Mouse (Mus musculus) MEL (cell line): ENCODE results near the gene Sgca. TPM values are rescaled to one million over a fixed set of nuclear protein-coding genes. Genes with fewer than 3 reads are reported as not detected.

Source experiments
- DNase-seq: peaks from one replicate; pipeline ENCODE4 v3.0.0; 2011; ENCODE audit warnings: low read depth, low spot score
- H3K27ac ChIP-seq: 2 replicates; pipeline ENCODE4 v1.5.1; 2012; ENCODE audit warnings: low read depth, mild to moderate bottlenecking, control low read depth, low read length, moderate library complexity; ENCODE audit not compliant: control insufficient read depth
- H3K27me3 ChIP-seq, 2 experiments: fragments of 150-350 bp in 1 of 2; sonication (generic) in 1 of 2; 2 replicates each; pipeline ENCODE4 v1.6.1; 2012; ENCODE audit warnings: low read length in 2 of 2, mild to moderate bottlenecking in 2 of 2, improper control_type of control experiment in 1 of 2, moderate library complexity in 1 of 2; ENCODE audit not compliant: insufficient read depth in 2 of 2, control insufficient read depth in 1 of 2
- H3K36me3 ChIP-seq, 2 experiments: 2 replicates each; pipeline ENCODE4 v1.6.1; 2012 to 2014; ENCODE audit warnings: low read length in 2 of 2, improper control_type of control experiment in 1 of 2, inconsistent platforms in 1 of 2, mild to moderate bottlenecking in 1 of 2; ENCODE audit not compliant: insufficient read depth in 2 of 2, control insufficient read depth in 1 of 2
- H3K4me1 ChIP-seq, 2 experiments: fragments of 150-350 bp in 1 of 2; sonication (generic) in 1 of 2; 2 replicates each; pipeline ENCODE4 v1.6.1; 2012; ENCODE audit warnings: low read length in 2 of 2, improper control_type of control experiment in 1 of 2, mild to moderate bottlenecking in 1 of 2; ENCODE audit not compliant: insufficient read depth in 2 of 2, control insufficient read depth in 1 of 2
- H3K4me3 ChIP-seq, 2 experiments: fragments of 150-350 bp in 1 of 2; sonication (generic) in 1 of 2; 2 replicates each; pipeline ENCODE4 v1.5.1; 2012; ENCODE audit warnings: low read depth in 2 of 2, low read length in 2 of 2, mild to moderate bottlenecking in 2 of 2, moderate library complexity in 2 of 2, control low read depth in 1 of 2, improper control_type of control experiment in 1 of 2; ENCODE audit not compliant: control insufficient read depth in 1 of 2, insufficient read depth in 1 of 2
- H3K79me2 ChIP-seq: 2 replicates; pipeline ENCODE4 v1.6.1; 2012; ENCODE audit warnings: mild to moderate bottlenecking, low read length, moderate library complexity; ENCODE audit not compliant: control insufficient read depth, poor library complexity, insufficient read depth
- H3K9ac ChIP-seq: 2 replicates; pipeline ENCODE4 v1.6.1; 2012; ENCODE audit warnings: low read depth, mild to moderate bottlenecking, control low read depth, low read length, moderate library complexity; ENCODE audit not compliant: control insufficient read depth, poor library complexity, severe bottlenecking
- H3K9me3 ChIP-seq: fragments of 150-350 bp; sonication (generic); replicated peaks from 2 replicates; pipeline ENCODE4 v1.6.1; 2012; ENCODE audit warnings: mild to moderate bottlenecking, low read length, improper control_type of control experiment, moderate library complexity; ENCODE audit not compliant: insufficient read depth
- ELF1 ChIP-seq: IDR thresholded peaks from 2 replicates; pipeline ENCODE4 v1.6.1; 2014; ENCODE audit warnings: low read depth, mild to moderate bottlenecking, inconsistent platforms, low read length, improper control_type of control experiment, moderate library complexity
- EP300 ChIP-seq, 2 experiments: IDR thresholded peaks; 2 replicates each; pipeline ENCODE4 v1.6.1; 2011; ENCODE audit warnings: improper control_type of control experiment in 2 of 2, low read length in 2 of 2, low read depth in 1 of 2, mild to moderate bottlenecking in 1 of 2
- ETS1 ChIP-seq: IDR thresholded peaks from 2 replicates; pipeline ENCODE4 v1.6.1; 2012; ENCODE audit warnings: low read depth, mild to moderate bottlenecking, inconsistent platforms, low read length, improper control_type of control experiment, moderate library complexity
- GABPA ChIP-seq: IDR thresholded peaks from 2 replicates; pipeline ENCODE4 v1.6.1; 2012; ENCODE audit warnings: low read depth, mild to moderate bottlenecking, inconsistent platforms, low read length, improper control_type of control experiment, moderate library complexity
- HCFC1 ChIP-seq: IDR thresholded peaks from 2 replicates; pipeline ENCODE4 v1.6.1; 2012; ENCODE audit warnings: low read depth, mild to moderate bottlenecking, inconsistent platforms, low read length, improper control_type of control experiment, moderate library complexity
- JUND ChIP-seq: IDR thresholded peaks from 2 replicates; pipeline ENCODE4 v1.6.1; 2011; ENCODE audit warnings: low read depth, mild to moderate bottlenecking, improper control_type of control experiment, low read length
- KAT2A ChIP-seq: conservative IDR thresholded peaks from 2 replicates; pipeline ENCODE4 v1.6.1; 2012; ENCODE audit warnings: low read depth, low read length, improper control_type of control experiment, inconsistent platforms
- MAZ ChIP-seq: IDR thresholded peaks from 2 replicates; pipeline ENCODE4 v1.6.1; 2012; ENCODE audit warnings: low read depth, mild to moderate bottlenecking, inconsistent platforms, low read length, improper control_type of control experiment
- MEF2A ChIP-seq: IDR thresholded peaks from 2 replicates; pipeline ENCODE4 v1.6.1; 2014; ENCODE audit warnings: low read depth, mild to moderate bottlenecking, inconsistent platforms, low read length, improper control_type of control experiment; ENCODE audit not compliant: poor library complexity, insufficient replicate concordance, severe bottlenecking; ENCODE audit errors: extremely low read depth
- MYB ChIP-seq: IDR thresholded peaks from 2 replicates; pipeline ENCODE4 v1.6.1; 2011; ENCODE audit warnings: mild to moderate bottlenecking, low read depth, low read length, improper control_type of control experiment
- MYC ChIP-seq: IDR thresholded peaks from 2 replicates; pipeline ENCODE4 v1.6.1; 2011; ENCODE audit warnings: low read depth, mild to moderate bottlenecking, low read length, improper control_type of control experiment, moderate library complexity
- POLR2A ChIP-seq, 2 experiments: IDR thresholded peaks; 2 replicates each; pipeline ENCODE4 v1.6.1; 2011 to 2012; ENCODE audit warnings: low read length in 2 of 2, mild to moderate bottlenecking in 2 of 2, control low read depth in 1 of 2, improper control_type of control experiment in 1 of 2, low read depth in 1 of 2, moderate library complexity in 1 of 2; ENCODE audit not compliant: control insufficient read depth in 1 of 2, insufficient read depth in 1 of 2, poor library complexity in 1 of 2
- RAD21 ChIP-seq: IDR thresholded peaks from 2 replicates; pipeline ENCODE4 v1.6.1; 2011; ENCODE audit warnings: mild to moderate bottlenecking, low read depth, low read length, improper control_type of control experiment
- SIN3A ChIP-seq: IDR thresholded peaks from 2 replicates; pipeline ENCODE4 v1.6.1; 2012; ENCODE audit warnings: low read length, improper control_type of control experiment, inconsistent platforms
- TCF12 ChIP-seq: IDR thresholded peaks from 2 replicates; pipeline ENCODE4 v1.6.1; 2014; ENCODE audit warnings: low read depth, mild to moderate bottlenecking, inconsistent platforms, low read length, improper control_type of control experiment, moderate library complexity
- UBTF ChIP-seq: IDR thresholded peaks from 2 replicates; pipeline ENCODE4 v1.6.1; 2012; ENCODE audit warnings: low read depth, mild to moderate bottlenecking, inconsistent platforms, low read length, improper control_type of control experiment, moderate library complexity, borderline replicate concordance; ENCODE audit not compliant: insufficient read depth
- ZNF384 ChIP-seq: IDR thresholded peaks from 2 replicates; pipeline ENCODE4 v1.6.1; 2012; ENCODE audit warnings: low read depth, mild to moderate bottlenecking, inconsistent platforms, low read length, improper control_type of control experiment
- polyA plus RNA-seq, 2 experiments: library from polyadenylated mRNA; stranded (reverse) in 1 of 2; unstranded in 1 of 2; fragments of >175 nt in 1 of 2; fragments of >200 nt in 1 of 2; gene quantifications; 2 replicates each; pipeline versions ENCODE4 v1.2.1 to v1.2.4; 2012; ENCODE audit warnings: low replicate concordance in 2 of 2, low read depth in 1 of 2; ENCODE audit not compliant: insufficient read length in 2 of 2, insufficient read depth in 1 of 2, missing spikeins in 1 of 2
- total RNA-seq: library from RNA; depleted of rRNA; stranded (reverse); fragments of 300-350 nt; gene quantifications from 2 replicates; pipeline ENCODE4 v1.2.3, GENCODE M21; 2012

Sgca gene
- total and polyA plus RNA-seq, 3 experiments = not detected

DNA sequence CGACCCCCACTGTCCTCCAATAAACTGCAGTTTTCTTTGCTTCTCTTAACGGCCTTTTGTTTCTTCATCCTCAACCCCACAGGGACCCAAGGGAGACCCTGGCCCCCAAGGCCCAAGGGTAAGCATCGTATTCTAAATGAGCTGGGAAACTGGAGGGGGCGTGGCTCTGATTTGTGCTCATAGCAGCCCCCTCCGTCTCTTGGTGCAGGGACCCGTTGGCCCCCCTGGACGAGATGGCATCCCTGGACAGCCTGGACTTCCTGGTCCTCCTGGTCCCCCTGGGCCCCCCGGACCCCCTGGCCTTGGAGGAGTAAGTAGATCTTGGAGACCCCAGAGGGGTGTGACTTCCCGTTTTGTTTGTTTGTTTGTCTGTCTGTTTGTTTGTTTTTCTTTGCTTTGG is 37.8 kb downstream of the Sgca start:
- TF ChIP-seq JUND (no peak), ELF1 (no peak), UBTF (no peak), POLR2A (IDR thresholded peaks at IDR 0.05; ENCODE audit: control insufficient read depth in 1 of 2, insufficient read depth in 1 of 2, low read depth in 1 of 2, low read length in 2 of 2, poor library complexity in 1 of 2) (no peak), EP300 (IDR thresholded peaks at IDR 0.05; ENCODE audit: low read depth in 1 of 2, low read length in 2 of 2) (no peak), SIN3A (no peak), TCF12 (no peak), MYC (no peak), KAT2A (no peak)
- H3K9me3 ChIP-seq = no peaks in the 10 kb centered on the region
- H3K27me3 ChIP-seq = peaks cover 4 to 6% of the 10 kb centered on the region in 2 experiments; a peak in 2 of 4 replicates
- peaks cover 0 to 11% of the 10 kb centered on the region in 2 experiments; a peak in 3 of 4 replicates for H3K4me1 ChIP-seq
- no peaks in the 10 kb centered on the region for H3K79me2 ChIP-seq
- H3K9ac ChIP-seq = no peak overlapping the region
- peak overlapping the region in 1 of 2 experiments; percentile 82; a peak in 1 of 4 replicates for H3K4me3 ChIP-seq
- H3K36me3 ChIP-seq = no peaks in the 10 kb centered on the region
- no peak overlapping the region for H3K27ac ChIP-seq
- DNase-seq = no peak

DNA sequence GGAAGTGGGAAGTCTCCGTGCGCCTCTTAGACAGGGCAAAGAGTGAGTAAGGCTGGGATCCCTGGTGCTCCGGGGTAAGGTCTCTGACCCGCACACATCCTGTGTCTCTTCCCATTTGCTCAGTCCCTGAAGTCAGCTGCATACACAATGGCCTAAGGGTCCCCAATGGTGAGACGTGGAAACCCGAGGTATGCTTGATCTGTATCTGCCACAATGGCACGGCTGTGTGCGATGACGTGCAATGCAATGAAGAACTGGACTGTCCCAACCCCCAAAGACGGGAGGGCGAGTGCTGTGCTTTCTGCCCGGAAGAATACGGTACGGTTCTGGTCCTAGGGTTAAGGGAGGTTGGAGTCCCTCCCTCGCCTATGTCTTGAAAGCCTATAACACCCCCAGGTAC is 38.3 kb downstream of the Sgca start:
- Histone ChIP-seq H3K27me3 (peaks cover 4 to 10% of the 10 kb centered on the region in 2 experiments; a peak in 3 of 4 replicates), H3K4me1 (peaks cover 0 to 11% of the 10 kb centered on the region in 2 experiments; a peak in 3 of 4 replicates), H3K36me3 (no peaks in the 10 kb centered on the region), H3K27ac (no peak overlapping the region), H3K9ac (peak overlapping the region; percentile 41), H3K9me3 (no peaks in the 10 kb centered on the region), H3K4me3 (peak overlapping the region; percentile 59 to 82), H3K79me2 (no peaks in the 10 kb centered on the region)
- DNase-seq = no peak
- TF ChIP-seq GABPA = no peak
- no peak for TF ChIP-seq ETS1
- no peak for TF ChIP-seq MEF2A
- TF ChIP-seq RAD21 = no peak
- no peak for TF ChIP-seq MYC

DNA sequence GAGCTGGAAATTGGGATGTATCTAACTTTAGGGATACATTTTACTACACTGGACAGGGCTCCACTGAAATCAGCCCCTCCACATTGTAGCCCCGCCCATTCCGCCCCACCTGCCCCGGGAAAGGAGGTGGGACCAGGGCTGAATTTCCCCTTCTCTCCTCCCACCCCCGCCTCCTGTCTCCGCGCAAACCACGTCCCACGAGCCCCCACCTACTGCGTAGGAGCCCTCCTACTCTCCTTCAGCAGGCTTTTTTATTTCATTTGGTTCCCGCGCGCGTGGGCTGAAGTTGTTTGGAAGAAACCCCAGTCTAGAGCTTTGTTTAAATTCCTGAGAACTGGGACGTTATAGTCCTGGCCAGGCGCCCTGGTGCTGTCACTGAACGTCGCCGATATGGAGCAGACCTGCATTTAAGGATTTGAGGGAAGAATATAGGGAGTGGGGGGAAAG is 38.8 kb downstream of the Sgca start:
- peaks cover 4 to 10% of the 10 kb centered on the region in 2 experiments; a peak in 3 of 4 replicates for H3K27me3 ChIP-seq
- H3K4me1 ChIP-seq = peaks cover 0 to 11% of the 10 kb centered on the region in 2 experiments; a peak in 3 of 4 replicates
- TF ChIP-seq MAZ (peak; percentile 89), ETS1 (no peak), SIN3A (peak; percentile 52; the same call in 1 of the 2 replicates), MYB (no peak), ELF1 (0 out of 2 replicates have a peak, but pooled peaks have one; percentile 11), HCFC1 (0 out of 2 replicates have a peak, but pooled peaks have one; percentile 32), ZNF384 (0 out of 2 replicates have a peak, but pooled peaks have one; percentile 20), POLR2A (IDR thresholded peaks at IDR 0.05; ENCODE audit: control insufficient read depth in 1 of 2, insufficient read depth in 1 of 2, low read depth in 1 of 2, low read length in 2 of 2, poor library complexity in 1 of 2) (no peak)
- peak overlapping the region; percentile 59 to 82 for H3K4me3 ChIP-seq
- no peaks in the 10 kb centered on the region for H3K9me3 ChIP-seq
- H3K79me2 ChIP-seq = no peaks in the 10 kb centered on the region
- peak; percentile 82 for DNase-seq
- H3K27ac ChIP-seq = no peak overlapping the region
- H3K36me3 ChIP-seq = no peaks in the 10 kb centered on the region
- H3K9ac ChIP-seq = peak overlapping the region; percentile 41
